Mouse (Mus musculus) intestine, embryonic 16.5 days (tissue): ENCODE measurements at regions not wholly inside any gene's neighbourhood (a gene's known extent, or its start where the extent isn't known, plus 50 kb on each side); places are given as distances from the start of the nearest gene placed in this dataset.

ENCODE experiments used
- ATAC-seq: fragments of 200-750 bp; cut with Nextera tagmentation; 2 replicates; pipeline ENCODE4 v1.8.0; 2017; ENCODE audit warnings: moderate TSS enrichment, moderate library complexity
- H3K27ac ChIP-seq: fragments of 300-500 bp; sonication (generic); 2 replicates; pipeline ENCODE4 v1.5.1; 2014; ENCODE audit warnings: mild to moderate bottlenecking, low read length
- H3K27me3 ChIP-seq: fragments of 300-500 bp; sonication (generic); replicated peaks from 2 replicates; pipeline ENCODE4 v1.6.1; 2014; ENCODE audit warnings: low read length, control low read depth, mixed read lengths; ENCODE audit not compliant: control insufficient read depth, insufficient read depth
- H3K36me3 ChIP-seq: fragments of 300-500 bp; sonication (generic); 2 replicates; pipeline ENCODE4 v1.6.1; 2014; ENCODE audit warnings: low read length, control low read depth; ENCODE audit not compliant: control insufficient read depth, insufficient read depth
- H3K4me1 ChIP-seq: fragments of 300-500 bp; sonication (generic); 2 replicates; pipeline ENCODE4 v1.6.1; 2014; ENCODE audit warnings: low read length, control low read depth, mixed read lengths; ENCODE audit not compliant: control insufficient read depth, insufficient read depth
- H3K4me2 ChIP-seq: fragments of 300-500 bp; sonication (generic); 2 replicates; pipeline ENCODE4 v1.6.1; 2014; ENCODE audit warnings: low read depth, low read length, control low read depth
- H3K4me3 ChIP-seq: fragments of 300-500 bp; sonication (generic); 2 replicates; pipeline ENCODE4 v1.5.1; 2014; ENCODE audit warnings: mild to moderate bottlenecking, low read length
- H3K9ac ChIP-seq: fragments of 300-500 bp; sonication (generic); 2 replicates; pipeline ENCODE4 v1.6.1; 2014; ENCODE audit warnings: low read depth, low read length
- H3K9me3 ChIP-seq: fragments of 300-500 bp; sonication (generic); 2 replicates; pipeline ENCODE4 v1.6.1; 2016; ENCODE audit warnings: low read length, control low read depth; ENCODE audit not compliant: control insufficient read depth
- WGBS: fragments of 180-500 bp; shearing (Covaris S2); extraction: QIAGEN DNeasy Blood & Tissue Kit; methylation state at CpG from one replicate; pipeline ENCODE4 v1.1.7; 2014; 5-methylcytosine and 5-hydroxymethylcytosine counted together

GRCm38 (mm10) chr4:31827266-31827665 lies 136.6 kb upstream of the Map3k7 start:
- H3K9me3 ChIP-seq, result no peaks in the 10 kb centered on the region
- no peak overlapping the region for H3K4me3 ChIP-seq
- no peak for ATAC-seq
- no peaks in the 10 kb centered on the region for H3K27me3 ChIP-seq
- H3K9ac ChIP-seq, result no peak overlapping the region
- no peaks in the 10 kb centered on the region for H3K36me3 ChIP-seq
- H3K4me2 ChIP-seq, result no peak overlapping the region
- 79% methylated on average over 7 of the region's 7 CpGs for WGBS
- peaks cover 7% of the 10 kb centered on the region for H3K4me1 ChIP-seq
- no peak overlapping the region for H3K27ac ChIP-seq

DNA sequence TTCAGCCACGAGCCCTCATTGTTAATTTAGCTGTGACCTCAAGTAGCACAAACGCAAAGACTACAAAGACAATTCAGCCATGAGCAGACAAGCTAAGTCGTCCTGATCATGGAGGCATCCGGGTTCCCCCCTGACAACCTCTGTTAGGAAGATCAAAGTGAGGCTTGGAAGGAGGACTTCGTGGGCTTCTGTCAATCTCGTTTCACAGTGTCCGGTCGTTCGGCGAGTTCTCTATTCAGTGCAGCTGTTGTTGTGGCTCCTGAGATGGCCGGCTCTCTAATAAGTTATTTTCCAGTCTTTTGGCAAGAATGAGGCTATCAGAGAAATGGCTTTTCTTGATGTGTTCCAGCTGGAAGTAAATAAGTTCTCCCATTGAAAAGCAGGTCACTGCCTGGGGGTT lies 133.7 kb upstream of the Map3k7 start:
- Histone ChIP-seq H3K9ac (no peak overlapping the region), H3K9me3 (no peaks in the 10 kb centered on the region), H3K27ac (no peak overlapping the region), H3K36me3 (no peaks in the 10 kb centered on the region), H3K4me3 (no peak overlapping the region), H3K4me2 (no peak overlapping the region), H3K4me1 (0 out of 2 replicates have a peak, but pooled peaks cover 2% of the 10 kb centered on the region), H3K27me3 (no peaks in the 10 kb centered on the region)
- ATAC-seq, result no peak
- WGBS, result 42% methylated on average over 11 of the region's 11 CpGs

DNA sequence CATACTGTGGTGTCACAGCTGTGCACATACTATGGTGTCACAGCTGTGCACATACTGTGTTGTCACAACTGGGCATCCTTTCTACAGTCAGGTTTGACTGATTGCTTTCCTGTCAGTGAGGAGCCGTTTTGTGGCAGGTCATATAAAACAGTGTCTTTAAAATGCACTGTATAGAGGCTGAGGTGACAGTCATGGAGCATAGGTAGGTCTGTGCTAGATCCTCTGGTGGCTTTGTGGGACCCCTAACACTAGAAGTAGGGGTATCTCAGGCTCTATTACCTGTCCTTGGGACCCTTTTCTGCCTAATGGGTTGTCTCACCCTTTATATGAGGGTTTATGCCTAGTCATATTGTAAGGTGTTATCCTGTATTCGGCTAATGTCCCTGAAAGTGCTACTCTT lies 132.4 kb upstream of the Map3k7 start:
- no peaks in the 10 kb centered on the region for H3K9me3 ChIP-seq
- no peak for ATAC-seq
- H3K4me2 ChIP-seq, result no peak overlapping the region
- 78% methylated on average over 2 of the region's 2 CpGs for WGBS
- no peaks in the 10 kb centered on the region for H3K36me3 ChIP-seq
- no peak overlapping the region for H3K27ac ChIP-seq
- H3K4me3 ChIP-seq, result no peak overlapping the region
- no peak overlapping the region for H3K9ac ChIP-seq
- H3K27me3 ChIP-seq, result no peaks in the 10 kb centered on the region
- 0 out of 2 replicates have a peak, but pooled peaks cover 2% of the 10 kb centered on the region for H3K4me1 ChIP-seq

- Histone ChIP-seq H3K4me3 (no peak overlapping the region), H3K27ac (no peak overlapping the region), H3K4me2 (no peak overlapping the region), H3K9me3 (no peaks in the 10 kb centered on the region), H3K4me1 (0 out of 2 replicates have a peak, but pooled peaks cover 2% of the 10 kb centered on the region), H3K27me3 (no peaks in the 10 kb centered on the region), H3K36me3 (no peaks in the 10 kb centered on the region), H3K9ac (no peak overlapping the region)
- WGBS, result 51% methylated on average over 4 of the region's 4 CpGs
- ATAC-seq, result no peak
Observed at GRCm38 (mm10) chr4:31833828-31834227, 130.1 kb upstream of the Map3k7 start.

- H3K4me3 ChIP-seq, result no peak overlapping the region
- H3K9me3 ChIP-seq, result no peaks in the 10 kb centered on the region
- no peak overlapping the region for H3K4me2 ChIP-seq
- H3K4me1 ChIP-seq, result 0 out of 2 replicates have a peak, but pooled peaks cover 2% of the 10 kb centered on the region
- no peaks in the 10 kb centered on the region for H3K27me3 ChIP-seq
- 48% methylated on average over 5 of the region's 5 CpGs for WGBS
- ATAC-seq, result no peak
- no peak overlapping the region for H3K27ac ChIP-seq
- H3K9ac ChIP-seq, result no peak overlapping the region
- no peaks in the 10 kb centered on the region for H3K36me3 ChIP-seq
Observed at GRCm38 (mm10) chr4:31835051-31835450, 128.8 kb upstream of the Map3k7 start.

- no peak overlapping the region for H3K9ac ChIP-seq
- H3K9me3 ChIP-seq, result no peaks in the 10 kb centered on the region
- H3K27ac ChIP-seq, result no peak overlapping the region
- ATAC-seq, result no peak
- WGBS, result 62% methylated on average over 5 of the region's 5 CpGs
- H3K4me2 ChIP-seq, result no peak overlapping the region
- H3K27me3 ChIP-seq, result no peaks in the 10 kb centered on the region
- 0 out of 2 replicates have a peak, but pooled peaks cover 2% of the 10 kb centered on the region for H3K4me1 ChIP-seq
- H3K4me3 ChIP-seq, result no peak overlapping the region
- H3K36me3 ChIP-seq, result no peaks in the 10 kb centered on the region
Observed at GRCm38 (mm10) chr4:31838592-31838991, 125.3 kb upstream of the Map3k7 start.

GRCm38 (mm10) chr4:31849763-31850162 lies 114.1 kb upstream of the Map3k7 start:
- no peak for ATAC-seq
- no peaks in the 10 kb centered on the region for H3K27me3 ChIP-seq
- H3K4me1 ChIP-seq, result no peaks in the 10 kb centered on the region
- 78% methylated on average over 6 of the region's 6 CpGs for WGBS
- H3K27ac ChIP-seq, result no peak overlapping the region
- H3K4me2 ChIP-seq, result no peak overlapping the region
- no peak overlapping the region for H3K4me3 ChIP-seq
- no peaks in the 10 kb centered on the region for H3K9me3 ChIP-seq
- no peaks in the 10 kb centered on the region for H3K36me3 ChIP-seq
- no peak overlapping the region for H3K9ac ChIP-seq

DNA sequence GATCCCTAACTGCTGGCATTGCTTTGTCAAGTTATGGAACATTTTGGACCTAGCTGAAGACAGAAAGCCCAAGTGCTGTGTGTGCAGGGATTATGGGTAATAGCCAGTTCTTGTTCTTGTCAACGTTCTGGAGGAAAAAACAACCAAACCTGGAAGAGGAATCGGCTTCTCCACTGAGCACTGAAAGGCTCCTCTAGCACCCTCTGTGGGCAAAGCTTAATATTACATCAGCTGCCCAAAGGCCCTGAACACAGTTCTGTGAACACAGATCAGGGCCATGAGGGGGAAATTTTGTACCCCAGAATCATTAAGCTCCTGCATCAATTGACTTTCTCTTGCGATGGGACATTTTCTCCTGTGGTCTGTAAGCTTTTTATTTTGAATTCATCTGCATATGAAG lies 112.9 kb upstream of the Map3k7 start:
- H3K4me2 ChIP-seq, result no peak overlapping the region
- no peaks in the 10 kb centered on the region for H3K36me3 ChIP-seq
- 57% methylated on average over 3 of the region's 3 CpGs for WGBS
- no peaks in the 10 kb centered on the region for H3K4me1 ChIP-seq
- H3K9me3 ChIP-seq, result no peaks in the 10 kb centered on the region
- no peak overlapping the region for H3K9ac ChIP-seq
- no peak overlapping the region for H3K27ac ChIP-seq
- H3K27me3 ChIP-seq, result no peaks in the 10 kb centered on the region
- no peak overlapping the region for H3K4me3 ChIP-seq
- no peak for ATAC-seq

- Histone ChIP-seq H3K4me2 (no peak overlapping the region), H3K36me3 (no peaks in the 10 kb centered on the region)
- 75% methylated on average over 6 of the region's 6 CpGs for WGBS
Observed at GRCm38 (mm10) chr4:31853851-31854250, 110.0 kb upstream of the Map3k7 start.

GRCm38 (mm10) chr4:31860389-31860788 lies 103.5 kb upstream of the Map3k7 start:
- no peak overlapping the region for H3K4me2 ChIP-seq
- no peak overlapping the region for H3K4me3 ChIP-seq
- ATAC-seq, result no peak
- no peaks in the 10 kb centered on the region for H3K4me1 ChIP-seq
- no peak overlapping the region for H3K27ac ChIP-seq
- 87% methylated on average over 2 of the region's 2 CpGs for WGBS
- H3K27me3 ChIP-seq, result no peaks in the 10 kb centered on the region
- no peaks in the 10 kb centered on the region for H3K36me3 ChIP-seq
- H3K9ac ChIP-seq, result no peak overlapping the region
- H3K9me3 ChIP-seq, result no peaks in the 10 kb centered on the region

More at GRCm38 (mm10) chr4:31853851-31854250, 110.0 kb upstream of the Map3k7 start:
- H3K4me3 ChIP-seq, result no peak overlapping the region
- H3K9ac ChIP-seq, result no peak overlapping the region
- no peak for ATAC-seq
- H3K9me3 ChIP-seq, result no peaks in the 10 kb centered on the region
- no peak overlapping the region for H3K27ac ChIP-seq
- no peaks in the 10 kb centered on the region for H3K4me1 ChIP-seq
- no peaks in the 10 kb centered on the region for H3K27me3 ChIP-seq
